Mouse (Mus musculus) limb, embryonic 12.5 days (tissue): Measurements from ENCODE around the gene Pomp. TPM values are rescaled to one million over a fixed set of nuclear protein-coding genes. Genes with fewer than 3 reads are reported as not detected.

Experiments
- polyA plus RNA-seq: library from polyadenylated mRNA; unstranded; fragments of >200 nt; fragmentation: Nextera tagmentation; extraction: Ambion mirVana; gene quantifications from 2 replicates; pipeline ENCODE4 v1.2.1, GENCODE M21; 2016

Gene Pomp
- polyA plus RNA-seq, 1 experiment from 2014 or later: 511 TPM

Other genes starting within 250 kb of the Pomp start
- 11.2 and 12.6 TPM in 2 replicates for gene Flt1, start 134.4 kb upstream of the Pomp start, polyA plus RNA-seq
- gene Slc46a3, start 34.4 kb downstream of the Pomp start, polyA plus RNA-seq: 1.6 and 2.2 TPM in 2 replicates
- 5.3 and 6.9 TPM in 2 replicates for gene Mtus2, start 96.9 kb downstream of the Pomp start, polyA plus RNA-seq